Mouse (Mus musculus) megakaryocyte, embryonic 14.5 days (primary cell): ENCODE data around the gene Mroh3.

Experiments
- FLI1 ChIP-seq: IDR thresholded peaks from 2 replicates; pipeline ENCODE4 v1.6.1; 2012; ENCODE audit warnings: low read length, inconsistent platforms, mixed read lengths
- GATA1 ChIP-seq: IDR thresholded peaks from 3 replicates; pipeline ENCODE4 v1.6.1; 2012; ENCODE audit warnings: mixed read lengths, low read length, inconsistent platforms, borderline replicate concordance

DNA sequence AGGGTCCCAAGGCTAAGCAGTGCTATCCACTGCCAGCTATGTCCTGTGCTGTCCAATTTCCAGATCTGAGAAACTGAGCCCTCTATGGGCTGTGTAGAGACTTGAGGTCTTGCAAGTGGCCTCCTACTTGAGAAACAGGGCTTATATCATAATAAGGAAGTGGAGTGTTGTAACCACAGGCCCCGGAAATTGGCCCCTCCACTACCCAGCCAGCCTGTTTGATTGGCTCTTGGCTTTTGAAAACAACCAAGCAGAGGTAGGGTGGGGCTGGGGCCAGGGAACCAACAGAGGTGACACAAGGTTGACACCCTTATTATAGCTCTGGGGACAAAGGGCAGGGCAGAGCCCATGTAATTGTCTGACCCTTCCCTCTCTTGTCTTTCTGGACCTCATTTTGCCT is 77.6 kb downstream of the Mroh3 start:
- TF ChIP-seq GATA1 (no peak), FLI1 (no peak)
